Mouse (Mus musculus) stomach, embryonic 16.5 days (tissue): ENCODE data around the gene Cyp2a5. TPM values are rescaled to one million over a fixed set of nuclear protein-coding genes. Genes with fewer than 3 reads are reported as not detected.
"Not testable (repeated sequence)": the region's sequence is repeated elsewhere in the genome, so short reads cannot be mapped to it uniquely, and the experiment has no call there.

Experiments used
- ATAC-seq: fragments of 200-750 bp; cut with Nextera tagmentation; 2 replicates; pipeline ENCODE4 v1.8.0; 2017; ENCODE audit warnings: moderate number of reproducible peaks, moderate TSS enrichment; ENCODE audit not compliant: insufficient read depth, low FRiP score
- H3K27ac ChIP-seq: fragments of 300-500 bp; sonication (generic); 2 replicates; pipeline ENCODE4 v1.5.1; 2014; ENCODE audit warnings: low read length
- H3K27me3 ChIP-seq: fragments of 300-500 bp; sonication (generic); 2 replicates; pipeline ENCODE4 v1.6.1; 2014; ENCODE audit warnings: low read length, control low read depth, mixed read lengths; ENCODE audit not compliant: control insufficient read depth, insufficient read depth
- H3K36me3 ChIP-seq: fragments of 300-500 bp; sonication (generic); 2 replicates; pipeline ENCODE4 v1.6.1; 2014; ENCODE audit warnings: low read length; ENCODE audit not compliant: control insufficient read depth, insufficient read depth
- H3K4me1 ChIP-seq: fragments of 300-500 bp; sonication (generic); 2 replicates; pipeline ENCODE4 v1.6.1; 2014; ENCODE audit warnings: low read length, control low read depth, mixed read lengths; ENCODE audit not compliant: control insufficient read depth, insufficient read depth
- H3K4me2 ChIP-seq: fragments of 300-500 bp; sonication (generic); 2 replicates; pipeline ENCODE4 v1.6.1; 2014; ENCODE audit warnings: low read depth, low read length, mixed read lengths
- H3K4me3 ChIP-seq: fragments of 300-500 bp; sonication (generic); replicated peaks from 2 replicates; pipeline ENCODE4 v1.5.1; 2014; ENCODE audit warnings: mild to moderate bottlenecking, low read length
- H3K9ac ChIP-seq: fragments of 300-500 bp; sonication (generic); 2 replicates; pipeline ENCODE4 v1.6.1; 2014; ENCODE audit warnings: low read length
- H3K9me3 ChIP-seq: fragments of 300-500 bp; sonication (generic); replicated peaks from 2 replicates; pipeline ENCODE4 v1.6.1; 2016; ENCODE audit warnings: low read length, control low read depth; ENCODE audit not compliant: control insufficient read depth
- WGBS: fragments of 180-500 bp; shearing (Covaris S2); extraction: QIAGEN DNeasy Blood & Tissue Kit; methylation state at CpG from one replicate; pipeline ENCODE4 v1.1.7; 2014; 5-methylcytosine and 5-hydroxymethylcytosine counted together
- polyA plus RNA-seq: library from polyadenylated mRNA; unstranded; fragments of >200 nt; fragmentation: Nextera tagmentation; extraction: Ambion mirVana; gene quantifications from 2 replicates; pipeline ENCODE4 v1.2.1, GENCODE M21; 2015

Gene Cyp2a5
- polyA plus RNA-seq, 1 experiment from 2014 or later = 1.3 TPM

DNA sequence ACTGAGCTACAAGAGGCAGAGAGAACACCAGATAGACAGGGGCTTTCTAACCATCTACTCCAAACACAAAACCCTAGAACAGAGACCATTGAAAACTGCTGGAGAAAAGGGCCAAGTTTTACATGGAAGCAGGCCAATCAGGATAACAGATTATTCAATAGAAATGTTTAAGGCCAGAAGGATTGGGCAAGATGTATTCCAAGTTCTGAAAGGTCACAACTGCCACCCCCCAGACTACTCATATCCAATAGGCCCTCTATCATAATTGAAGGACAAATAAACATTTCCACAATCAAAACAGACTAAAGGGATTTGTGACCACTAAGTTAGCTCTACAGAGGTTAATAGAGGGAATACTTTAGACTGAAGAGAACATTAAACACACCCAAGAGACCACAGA, 15.0 kb downstream of the Cyp2a5 start:
- H3K9me3 ChIP-seq, H3K9ac ChIP-seq, H3K4me2 ChIP-seq, H3K4me1 ChIP-seq, H3K27me3 ChIP-seq, H3K27ac ChIP-seq, H3K36me3 ChIP-seq, H3K4me3 ChIP-seq, ATAC-seq: not testable (repeated sequence)

DNA sequence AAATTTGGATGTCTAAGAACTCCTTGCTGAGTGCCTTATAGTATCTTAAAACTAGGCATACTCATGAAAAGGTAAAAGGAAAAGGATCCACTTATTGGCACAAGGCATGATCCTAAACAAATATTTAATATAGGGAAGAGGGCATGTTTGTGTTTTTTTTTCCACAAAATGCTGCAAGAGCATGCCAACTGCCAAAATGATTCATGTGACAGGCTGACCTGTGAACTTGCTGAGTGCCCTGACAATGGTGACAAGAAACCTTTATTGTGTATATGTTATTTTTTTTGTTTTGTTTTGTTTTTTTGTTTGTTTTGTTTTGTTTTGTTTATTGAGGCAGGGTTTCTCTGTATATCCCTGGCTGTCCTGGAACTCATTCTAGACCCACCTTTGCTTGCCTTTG, 43.5 kb downstream of the Cyp2a5 start:
- H3K4me3 ChIP-seq, H3K36me3 ChIP-seq, H3K4me1 ChIP-seq, H3K9ac ChIP-seq, H3K9me3 ChIP-seq, H3K27ac ChIP-seq, H3K4me2 ChIP-seq, H3K27me3 ChIP-seq, ATAC-seq: not testable (repeated sequence)

DNA sequence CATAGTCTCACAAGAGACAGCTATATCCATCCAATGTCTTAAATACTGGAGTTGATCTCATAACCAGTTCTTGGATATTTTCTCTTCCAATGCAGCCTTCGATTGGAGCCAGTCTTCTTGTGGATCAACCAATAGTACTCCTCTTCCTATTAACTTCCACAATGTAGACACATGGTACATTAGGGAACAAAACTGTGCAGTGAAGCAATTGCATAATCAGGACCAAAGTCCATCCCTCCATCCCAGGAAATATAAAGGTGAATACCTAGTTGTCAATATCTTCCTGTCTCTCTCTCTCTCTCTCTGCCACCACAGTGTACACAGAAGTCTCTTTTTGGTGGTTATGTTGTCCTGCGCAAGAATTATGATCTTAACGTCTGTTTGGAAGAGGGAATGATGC, 45.5 kb downstream of the Cyp2a5 start:
- H3K4me3 ChIP-seq, ATAC-seq, H3K4me2 ChIP-seq, H3K27ac ChIP-seq, H3K27me3 ChIP-seq, H3K9ac ChIP-seq, H3K4me1 ChIP-seq, H3K36me3 ChIP-seq, H3K9me3 ChIP-seq: not testable (repeated sequence)
- WGBS = 84% methylated on average over 2 of the region's 3 CpGs

Other genes starting within 250 kb of the Cyp2a5 start
- not detected in 2 replicates for gene Vmn1r185, start 216.8 kb upstream of the Cyp2a5 start, polyA plus RNA-seq
- gene Cyp2b23, start 148.9 kb upstream of the Cyp2a5 start, polyA plus RNA-seq = 0.14 TPM in 1 of 2 replicates, not detected in the other
- 0.06 TPM in 1 of 2 replicates, not detected in the other for gene Cyp2b19, start 78.2 kb upstream of the Cyp2a5 start, polyA plus RNA-seq
- not detected in 2 replicates for gene Cyp2g1, start 26.4 kb upstream of the Cyp2a5 start, polyA plus RNA-seq
- gene Cyp2a22, start 104.1 kb downstream of the Cyp2a5 start, polyA plus RNA-seq = 0.08 TPM in 1 of 2 replicates, not detected in the other
- gene Cyp2a12, start 193.8 kb downstream of the Cyp2a5 start, polyA plus RNA-seq = 0.14 and 0.22 TPM in 2 replicates